Mouse (Mus musculus): ENCODE results near the gene Ubash3a. TPM values are rescaled to one million over a fixed set of nuclear protein-coding genes. Genes with fewer than 3 reads are reported as not detected.
A peak's percentile ranks its signal among the peaks of the same experiment; 100 is the strongest.

Ubash3a gene
- total and polyA plus RNA-seq, 3 experiments: 27.6 to 57.4 (median 30.2) TPM

GRCm38 (mm10) chr17:31253951-31254350 is 46.3 kb downstream of the Ubash3a start:
- Histone ChIP-seq H3K27me3 (ENCODE audit: control insufficient read depth in 1 of 2, insufficient read depth in 2 of 2, low read length in 2 of 2) (no peaks in the 10 kb centered on the region), H3K36me3 (ENCODE audit: control insufficient read depth in 1 of 2, insufficient read depth in 2 of 2, low read length in 2 of 2) (no peaks in the 10 kb centered on the region), H3K4me3 (ENCODE audit: control insufficient read depth in 1 of 2, insufficient read depth in 1 of 2, low read depth in 2 of 2, low read length in 2 of 2) (no peak overlapping the region), H3K79me2 (ENCODE audit: control insufficient read depth, insufficient read depth, low read length, poor library complexity) (no peaks in the 10 kb centered on the region), H3K4me1 (ENCODE audit: control insufficient read depth in 1 of 2, insufficient read depth in 2 of 2, low read length in 2 of 2) (peaks cover 0 to 4% of the 10 kb centered on the region in 2 experiments; a peak in 2 of 4 replicates), H3K27ac (ENCODE audit: control insufficient read depth, low read depth, low read length) (no peak overlapping the region), H3K9me3 (replicated peaks; ENCODE audit: insufficient read depth, low read length) (no peaks in the 10 kb centered on the region), H3K9ac (ENCODE audit: control insufficient read depth, low read depth, low read length, poor library complexity, severe bottlenecking) (no peak overlapping the region)
- no peak for TF ChIP-seq MAX (IDR thresholded peaks at IDR 0.05; ENCODE audit: low read length)
- TF ChIP-seq SMC3 (IDR thresholded peaks at IDR 0.05; ENCODE audit: low read depth, low read length): no peak
- TF ChIP-seq MAFK (IDR thresholded peaks at IDR 0.05; ENCODE audit: borderline replicate concordance, low read depth, low read length): no peak
- TF ChIP-seq KAT2A (conservative IDR thresholded peaks at IDR 0.05; ENCODE audit: low read depth, low read length): no peak
- no peak for DNase-seq (ENCODE audit: low read depth, low spot score)

GRCm38 (mm10) chr17:31254463-31254931 is 46.8 kb downstream of the Ubash3a start:
- Histone ChIP-seq H3K79me2 (ENCODE audit: control insufficient read depth, insufficient read depth, low read length, poor library complexity) (no peaks in the 10 kb centered on the region), H3K9me3 (replicated peaks; ENCODE audit: insufficient read depth, low read length) (no peaks in the 10 kb centered on the region), H3K4me1 (ENCODE audit: control insufficient read depth in 1 of 2, insufficient read depth in 2 of 2, low read length in 2 of 2) (peaks cover 0 to 2% of the 10 kb centered on the region in 2 experiments; a peak in 2 of 4 replicates), H3K27ac (ENCODE audit: control insufficient read depth, low read depth, low read length) (no peak overlapping the region), H3K27me3 (ENCODE audit: control insufficient read depth in 1 of 2, insufficient read depth in 2 of 2, low read length in 2 of 2) (no peaks in the 10 kb centered on the region), H3K9ac (ENCODE audit: control insufficient read depth, low read depth, low read length, poor library complexity, severe bottlenecking) (no peak overlapping the region), H3K36me3 (ENCODE audit: control insufficient read depth in 1 of 2, insufficient read depth in 2 of 2, low read length in 2 of 2) (no peaks in the 10 kb centered on the region), H3K4me3 (ENCODE audit: control insufficient read depth in 1 of 2, insufficient read depth in 1 of 2, low read depth in 2 of 2, low read length in 2 of 2) (no peak overlapping the region)
- DNase-seq (ENCODE audit: low read depth, low spot score): peak; percentile 51
- TF ChIP-seq POLR2A (IDR thresholded peaks at IDR 0.05; ENCODE audit: control insufficient read depth in 1 of 2, insufficient read depth in 1 of 2, low read depth in 1 of 2, low read length in 2 of 2, poor library complexity in 1 of 2): no peak
- no peak for TF ChIP-seq KAT2A (conservative IDR thresholded peaks at IDR 0.05; ENCODE audit: low read depth, low read length)
- no peak for TF ChIP-seq EP300 (IDR thresholded peaks at IDR 0.05; ENCODE audit: low read depth in 1 of 2, low read length in 2 of 2)
- no peak for TF ChIP-seq MAZ (IDR thresholded peaks at IDR 0.05; ENCODE audit: low read depth, low read length)
- no peak for TF ChIP-seq GATA1 (IDR thresholded peaks at IDR 0.05; ENCODE audit: low read depth, low read length)
- TF ChIP-seq ELF1 (IDR thresholded peaks at IDR 0.05; ENCODE audit: low read depth, low read length): no peak
- TF ChIP-seq MAFK (IDR thresholded peaks at IDR 0.05; ENCODE audit: borderline replicate concordance, low read depth, low read length): no peak
- no peak for TF ChIP-seq ZKSCAN1 (IDR thresholded peaks at IDR 0.05; ENCODE audit: low read depth, low read length)
- TF ChIP-seq RAD21 (IDR thresholded peaks at IDR 0.05; ENCODE audit: low read depth, low read length): peak; percentile 63
- TF ChIP-seq SIN3A (IDR thresholded peaks at IDR 0.05; ENCODE audit: low read length): no peak
- peak; percentile 56 for TF ChIP-seq SMC3 (IDR thresholded peaks at IDR 0.05; ENCODE audit: low read depth, low read length)
- no peak for TF ChIP-seq CHD2 (IDR thresholded peaks at IDR 0.05; ENCODE audit: low read length)
- TF ChIP-seq E2F4 (IDR thresholded peaks at IDR 0.05; ENCODE audit: borderline replicate concordance, low read depth, low read length): no peak
- peak; percentile 39 for TF ChIP-seq ZC3H11A (IDR thresholded peaks at IDR 0.05; ENCODE audit: low read depth, low read length)
- no peak for TF ChIP-seq UBTF (IDR thresholded peaks at IDR 0.05; ENCODE audit: borderline replicate concordance, insufficient read depth, low read depth, low read length)
- TF ChIP-seq CTCF (IDR thresholded peaks at IDR 0.05 in 2 of 3, conservative IDR thresholded peaks at IDR 0.05 in 1 of 3; ENCODE audit: control insufficient read depth in 1 of 3, insufficient read depth in 1 of 3, low read depth in 2 of 3, low read length in 3 of 3, poor library complexity in 1 of 3, severe bottlenecking in 1 of 3): peak; percentile 51 to 66 (median 59)
